Mouse (Mus musculus) limb, embryonic 15.5 days (tissue): Measurements from ENCODE around the gene Fut2. TPM values are rescaled to one million over a fixed set of nuclear protein-coding genes. Genes with fewer than 3 reads are reported as not detected.
"Not testable (repeated sequence)": the region's sequence is repeated elsewhere in the genome, so short reads cannot be mapped to it uniquely, and the experiment has no call there.

Experiments
- ATAC-seq: fragments of 200-750 bp; cut with Nextera tagmentation; 2 replicates; pipeline ENCODE4 v1.8.0; 2017; ENCODE audit warnings: low read depth, moderate TSS enrichment; ENCODE audit not compliant: insufficient number of reproducible peaks, low FRiP score, low TSS enrichment
- H3K27ac ChIP-seq: fragments of 300-500 bp; sonication (generic); 2 replicates; pipeline ENCODE4 v1.5.1; 2015; ENCODE audit warnings: moderate library complexity, mild to moderate bottlenecking, inconsistent platforms
- H3K27me3 ChIP-seq: fragments of 300-500 bp; sonication (generic); 2 replicates; pipeline ENCODE4 v1.6.1; 2015; ENCODE audit warnings: inconsistent platforms
- H3K36me3 ChIP-seq: fragments of 300-500 bp; sonication (generic); 2 replicates; pipeline ENCODE4 v1.6.1; 2015; ENCODE audit warnings: inconsistent platforms
- H3K4me1 ChIP-seq: fragments of 300-500 bp; sonication (generic); 2 replicates; pipeline ENCODE4 v1.6.1; 2015; ENCODE audit warnings: inconsistent platforms
- H3K4me2 ChIP-seq: fragments of 300-500 bp; sonication (generic); 2 replicates; pipeline ENCODE4 v1.6.1; 2015; ENCODE audit warnings: mild to moderate bottlenecking, inconsistent platforms
- H3K4me3 ChIP-seq: fragments of 300-500 bp; sonication (generic); 2 replicates; pipeline ENCODE4 v1.5.1; 2015; ENCODE audit warnings: mild to moderate bottlenecking, inconsistent platforms
- H3K9ac ChIP-seq: fragments of 300-500 bp; sonication (generic); 2 replicates; pipeline ENCODE4 v1.6.1; 2015; ENCODE audit warnings: inconsistent platforms
- H3K9me3 ChIP-seq: fragments of 300-500 bp; sonication (generic); 2 replicates; pipeline ENCODE4 v1.6.1; 2016; ENCODE audit warnings: inconsistent platforms
- WGBS: fragments of 180-500 bp; shearing (Covaris S2); methylation state at CpG from one replicate; pipeline ENCODE4 v1.1.7; 2015; 5-methylcytosine and 5-hydroxymethylcytosine counted together
- polyA plus RNA-seq: library from polyadenylated mRNA; unstranded; fragments of >200 nt; fragmentation: Nextera tagmentation; extraction: Ambion mirVana; gene quantifications from 2 replicates; pipeline ENCODE4 v1.2.1, GENCODE M21; 2015

Fut2 gene
- polyA plus RNA-seq, 1 experiment from 2014 or later: 8.0 TPM

GRCm38 (mm10) chr7:45683396-45684050 is 17.3 kb upstream of the Fut2 start, which contains the start of gene Ntn5:
Gene Ntn5 (plus strand): TSS chr7:45684022.
- Histone ChIP-seq H3K4me2 (no peak within 1 kb of the TSS), H3K9ac (no peak within 1 kb of the TSS), H3K4me3 (peak within 1 kb of the TSS; percentile 15; the same call in 1 of the 2 replicates), H3K36me3 (no peaks in the 10 kb centered on the region), H3K27me3 (no peaks in the 10 kb centered on the region), H3K4me1 (peaks cover 26% of the 10 kb centered on the region), H3K9me3 (no peaks in the 10 kb centered on the region), H3K27ac (no peak within 1 kb of the TSS)
- WGBS: 75% methylated on average over 7 of the region's 7 CpGs
- no peak for ATAC-seq

GRCm38 (mm10) chr7:45682144-45683126 is 16.2 kb upstream of the Fut2 start:
- H3K36me3 ChIP-seq: no peaks in the 10 kb centered on the region
- no peaks in the 10 kb centered on the region for H3K9me3 ChIP-seq
- H3K9ac ChIP-seq: no peak overlapping the region
- peak; percentile 52; the same call in 1 of the 2 replicates for ATAC-seq
- no peaks in the 10 kb centered on the region for H3K27me3 ChIP-seq
- WGBS: 32% methylated on average over 14 of the region's 14 CpGs
- peak overlapping the region; percentile 55; the same call in 1 of the 2 replicates for H3K27ac ChIP-seq
- peak overlapping the region; percentile 40 for H3K4me2 ChIP-seq
- H3K4me3 ChIP-seq: peak overlapping the region; percentile 15; the same call in 1 of the 2 replicates
- peaks cover 26% of the 10 kb centered on the region for H3K4me1 ChIP-seq

GRCm38 (mm10) chr7:45681046-45681736 is 15.0 kb upstream of the Fut2 start:
- Histone ChIP-seq H3K36me3 (no peaks in the 10 kb centered on the region), H3K27ac (no peak overlapping the region), H3K27me3 (no peaks in the 10 kb centered on the region), H3K9me3 (no peaks in the 10 kb centered on the region), H3K4me3 (no peak overlapping the region), H3K4me2 (no peak overlapping the region), H3K9ac (no peak overlapping the region), H3K4me1 (peaks cover 20% of the 10 kb centered on the region)
- WGBS: 82% methylated on average over 8 of the region's 8 CpGs
- no peak for ATAC-seq

GRCm38 (mm10) chr7:45679966-45680621 is 13.9 kb upstream of the Fut2 start:
- no peak overlapping the region for H3K9ac ChIP-seq
- H3K36me3 ChIP-seq: no peaks in the 10 kb centered on the region
- no peak for ATAC-seq
- H3K4me2 ChIP-seq: no peak overlapping the region
- no peaks in the 10 kb centered on the region for H3K9me3 ChIP-seq
- 74% methylated on average over 14 of the region's 14 CpGs for WGBS
- no peak overlapping the region for H3K27ac ChIP-seq
- H3K4me3 ChIP-seq: no peak overlapping the region
- no peaks in the 10 kb centered on the region for H3K27me3 ChIP-seq
- H3K4me1 ChIP-seq: peaks cover 9% of the 10 kb centered on the region

- no peak for ATAC-seq
- no peaks in the 10 kb centered on the region for H3K36me3 ChIP-seq
- no peak overlapping the region for H3K27ac ChIP-seq
- H3K9ac ChIP-seq: no peak overlapping the region
- 88% methylated on average over 14 of the region's 14 CpGs for WGBS
- H3K4me3 ChIP-seq: no peak overlapping the region
- H3K4me1 ChIP-seq: peaks cover 3% of the 10 kb centered on the region
- no peaks in the 10 kb centered on the region for H3K9me3 ChIP-seq
- H3K4me2 ChIP-seq: no peak overlapping the region
- H3K27me3 ChIP-seq: no peaks in the 10 kb centered on the region
These were observed 12.3 kb upstream of the Fut2 start for GRCm38 (mm10) chr7:45678513-45678912.

- ATAC-seq: no peak
- no peak overlapping the region for H3K4me2 ChIP-seq
- no peak overlapping the region for H3K27ac ChIP-seq
- 72% methylated on average over 7 of the region's 7 CpGs for WGBS
- no peak overlapping the region for H3K4me3 ChIP-seq
- H3K27me3 ChIP-seq: no peaks in the 10 kb centered on the region
- H3K9ac ChIP-seq: no peak overlapping the region
- H3K36me3 ChIP-seq: no peaks in the 10 kb centered on the region
- H3K4me1 ChIP-seq: peaks cover 3% of the 10 kb centered on the region
- H3K9me3 ChIP-seq: no peaks in the 10 kb centered on the region
These were observed 11.6 kb upstream of the Fut2 start for GRCm38 (mm10) chr7:45677627-45678295.

GRCm38 (mm10) chr7:45668921-45669320 is 2.7 kb upstream of the Fut2 start:
- no peak overlapping the region for H3K9ac ChIP-seq
- WGBS: 95% methylated on average over 9 of the region's 9 CpGs
- H3K4me2 ChIP-seq: no peak overlapping the region
- H3K4me3 ChIP-seq: no peak overlapping the region
- no peak overlapping the region for H3K27ac ChIP-seq
- peaks cover 7% of the 10 kb centered on the region; the same call in 1 of the 2 replicates for H3K4me1 ChIP-seq
- ATAC-seq: no peak
- no peaks in the 10 kb centered on the region for H3K27me3 ChIP-seq
- no peaks in the 10 kb centered on the region for H3K9me3 ChIP-seq
- no peaks in the 10 kb centered on the region for H3K36me3 ChIP-seq

GRCm38 (mm10) chr7:45667761-45668160 is 1.6 kb upstream of the Fut2 start:
- Histone ChIP-seq H3K4me1 (peaks cover 7% of the 10 kb centered on the region; the same call in 1 of the 2 replicates), H3K36me3 (no peaks in the 10 kb centered on the region), H3K9me3 (no peaks in the 10 kb centered on the region), H3K4me2 (no peak overlapping the region), H3K4me3 (no peak overlapping the region), H3K9ac (no peak overlapping the region), H3K27me3 (no peaks in the 10 kb centered on the region), H3K27ac (no peak overlapping the region)
- no peak for ATAC-seq
- WGBS: 65% methylated on average over 14 of the region's 14 CpGs

GRCm38 (mm10) chr7:45665303-45666138 is 673 bp downstream of the Fut2 start:
- Histone ChIP-seq H3K36me3 (no peaks in the 10 kb centered on the region), H3K9ac (no peak overlapping the region), H3K4me1 (peaks cover 7% of the 10 kb centered on the region; the same call in 1 of the 2 replicates), H3K27me3 (no peaks in the 10 kb centered on the region), H3K9me3 (no peaks in the 10 kb centered on the region), H3K27ac (peak overlapping the region; percentile 48; the same call in 1 of the 2 replicates), H3K4me2 (no peak overlapping the region), H3K4me3 (no peak overlapping the region)
- 41% methylated on average over 13 of the region's 13 CpGs for WGBS
- ATAC-seq: no peak

GRCm38 (mm10) chr7:45661702-45662101 is 4.5 kb downstream of the Fut2 start:
- 91% methylated on average over 6 of the region's 6 CpGs for WGBS

More at GRCm38 (mm10) chr7:45661702-45662101, 4.5 kb downstream of the Fut2 start:
- H3K27me3 ChIP-seq, H3K4me3 ChIP-seq, H3K4me2 ChIP-seq, H3K27ac ChIP-seq, ATAC-seq, H3K4me1 ChIP-seq, H3K9ac ChIP-seq, H3K36me3 ChIP-seq, H3K9me3 ChIP-seq: not testable (repeated sequence)
